Mouse (Mus musculus) bone marrow macrophage, adult 2 months (primary cell): ENCODE data around the gene Pafah1b1. TPM values are rescaled to one million over a fixed set of nuclear protein-coding genes. Genes with fewer than 3 reads are reported as not detected.

ENCODE experiments used
- H3K27ac ChIP-seq: 2 replicates; pipeline ENCODE4 v1.5.1; 2012; ENCODE audit warnings: low read depth, low read length; ENCODE audit not compliant: insufficient read depth
- H3K4me1 ChIP-seq: 2 replicates; pipeline ENCODE4 v1.6.1; 2012; ENCODE audit warnings: low read length; ENCODE audit not compliant: control insufficient read depth, insufficient read depth
- H3K4me3 ChIP-seq: 2 replicates; pipeline ENCODE4 v1.5.1; 2012; ENCODE audit warnings: mild to moderate bottlenecking, low read length, moderate library complexity; ENCODE audit not compliant: insufficient read depth
- CTCF ChIP-seq: IDR thresholded peaks from 2 replicates; pipeline ENCODE4 v1.5.1; 2012; ENCODE audit warnings: low read depth, mild to moderate bottlenecking, low read length, moderate library complexity
- POLR2A ChIP-seq: IDR thresholded peaks from 2 replicates; pipeline ENCODE4 v1.6.1; 2012; ENCODE audit warnings: mild to moderate bottlenecking, low read depth, low read length, borderline replicate concordance
- polyA plus RNA-seq: library from polyadenylated mRNA; stranded (reverse); fragments of >200 nt; gene quantifications from 2 replicates; pipeline ENCODE4 v1.2.4, GENCODE M21; 2012; ENCODE audit not compliant: missing spikeins, insufficient read depth, insufficient read length

Gene Pafah1b1
- polyA plus RNA-seq, 1 experiment = 67.9 TPM

DNA sequence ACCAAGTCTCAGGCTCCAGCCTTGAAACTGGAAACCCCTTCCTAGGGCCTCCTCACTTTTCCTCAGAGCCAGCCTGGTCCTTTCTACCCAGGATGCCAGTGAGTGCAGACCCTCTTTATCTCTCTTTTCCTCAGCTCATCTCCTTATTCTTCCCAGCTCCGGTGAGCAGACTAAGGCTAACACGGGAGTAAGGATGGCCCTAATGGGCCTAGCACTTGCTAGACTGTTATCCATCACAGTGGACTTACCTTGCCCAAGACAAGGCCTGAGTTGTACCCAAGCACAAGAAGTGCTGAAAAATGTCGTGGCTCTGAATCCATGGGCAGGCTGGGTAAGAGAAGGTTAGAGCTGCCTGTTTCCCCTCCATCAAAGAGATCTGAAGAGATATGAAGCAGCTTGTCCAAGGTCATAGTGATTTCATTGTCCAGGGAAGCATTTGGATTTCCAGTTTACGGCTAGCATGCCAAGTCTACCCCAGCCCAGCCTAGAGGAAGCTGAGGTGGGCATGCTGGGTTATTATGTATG is 73.8 kb downstream of the Pafah1b1 start:
- TF ChIP-seq CTCF (peak; percentile 32; the same call in 1 of the 2 replicates), POLR2A (no peak)
- Histone ChIP-seq H3K4me3 (peak overlapping the region; percentile 94), H3K27ac (no peak overlapping the region), H3K4me1 (peaks cover 57% of the 10 kb centered on the region)

DNA sequence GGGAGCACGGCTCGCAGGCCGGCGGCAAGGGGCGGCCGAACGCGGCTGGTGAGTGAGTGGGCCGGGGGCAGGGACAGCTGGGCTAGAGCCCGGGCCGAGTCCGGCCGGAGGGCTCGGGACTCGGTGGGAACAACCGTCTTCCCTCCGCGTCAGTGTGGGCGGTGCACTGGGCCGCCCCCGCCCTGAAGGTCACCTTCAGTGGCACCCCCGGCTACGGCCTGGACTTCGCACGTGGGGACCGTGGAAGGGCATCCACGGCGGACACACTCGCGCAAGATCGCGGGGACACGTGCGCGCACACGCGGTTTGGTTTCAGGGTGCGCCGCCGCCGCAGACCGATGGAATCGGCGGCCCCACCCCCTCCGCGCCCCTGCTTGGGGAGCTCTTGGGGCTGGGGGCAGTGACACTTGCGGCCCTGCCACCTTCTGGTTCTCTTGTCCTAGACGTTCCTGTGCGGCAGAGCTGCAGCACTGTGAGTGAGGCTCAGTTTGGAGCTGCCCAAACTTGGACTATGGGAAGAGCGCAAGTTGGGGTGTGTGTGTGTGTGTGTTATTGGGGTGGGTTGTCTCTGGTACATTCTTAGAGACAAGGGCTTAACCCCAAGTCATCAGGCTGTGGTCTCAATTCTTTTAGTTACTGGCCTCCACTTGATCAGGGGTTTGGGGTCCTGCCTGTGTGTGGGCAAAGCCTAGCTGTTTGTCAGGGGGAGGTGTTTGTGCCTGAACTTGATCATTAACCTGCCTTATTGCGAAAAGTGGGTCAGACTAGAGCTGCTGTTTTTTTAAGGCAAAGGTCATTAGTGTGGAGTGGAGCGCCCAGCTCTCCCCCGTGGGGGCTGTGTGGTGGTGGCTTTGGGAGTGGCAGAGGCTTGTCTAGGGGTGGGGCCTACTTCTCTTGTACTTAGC is 74.6 kb downstream of the Pafah1b1 start:
- Histone ChIP-seq H3K27ac (peak overlapping the region; percentile 63), H3K4me1 (peaks cover 50% of the 10 kb centered on the region)

DNA sequence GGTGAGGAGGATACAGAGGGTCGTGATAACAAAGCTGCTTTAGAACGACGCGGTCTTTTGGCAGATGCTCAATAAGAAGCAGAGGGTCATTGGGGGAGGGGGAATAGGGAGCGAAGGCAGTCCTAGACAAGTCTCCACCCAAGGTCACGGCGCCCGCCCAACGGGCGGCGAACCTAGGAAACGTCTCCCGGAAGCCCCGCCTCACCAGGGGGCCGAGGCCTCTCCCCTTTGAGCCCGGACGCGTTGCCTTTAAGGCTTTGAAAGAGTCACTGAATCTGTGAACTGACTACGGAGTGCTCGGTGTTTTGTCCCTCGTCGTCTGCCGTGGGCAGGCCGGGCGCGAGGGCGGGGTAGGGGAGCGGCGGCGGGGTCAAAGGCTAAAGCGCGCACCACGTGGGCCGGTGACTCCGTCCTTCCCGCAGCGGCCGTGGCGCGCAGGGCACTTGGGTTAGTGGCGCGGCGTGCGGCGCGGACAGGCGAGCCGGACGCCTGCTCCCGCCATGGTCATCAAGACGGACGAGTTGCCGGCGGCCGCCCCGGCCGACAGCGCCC is 75.3 kb downstream of the Pafah1b1 start, which contains the start of gene Cluh:
Gene Cluh (plus strand): TSS at position 401 of the 552 bp plus-strand sequence.
- TF ChIP-seq CTCF (no peak), POLR2A (no peak)
- Histone ChIP-seq H3K4me3 (peak within 1 kb of the TSS; percentile 94), H3K4me1 (peaks cover 46% of the 10 kb centered on the region), H3K27ac (peak within 1 kb of the TSS; percentile 94)

More for the DNA sequence above, 74.6 kb downstream of the Pafah1b1 start:
- peak overlapping the region; percentile 94 for H3K4me3 ChIP-seq
- TF ChIP-seq CTCF (no peak), POLR2A (no peak)

DNA sequence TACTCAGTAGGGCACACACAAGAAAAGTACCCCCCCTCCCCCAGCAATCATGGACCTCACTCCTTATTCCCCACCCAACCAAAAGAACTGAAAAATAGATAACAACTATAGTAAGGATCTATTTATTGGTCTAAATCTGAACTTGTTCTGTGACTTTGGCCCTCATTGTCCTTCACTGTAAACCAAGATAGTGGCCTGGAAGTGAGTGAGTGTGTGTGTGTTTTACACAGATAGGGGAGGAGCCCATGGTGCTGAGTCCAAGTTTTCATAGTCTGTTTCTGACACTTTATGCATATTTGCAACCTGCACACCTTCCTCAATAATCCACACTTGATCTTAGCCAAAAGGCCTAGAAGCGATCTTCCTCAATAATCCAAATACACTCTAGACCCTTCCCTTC is 75.8 kb downstream of the Pafah1b1 start:
- Histone ChIP-seq H3K4me1 (peaks cover 49% of the 10 kb centered on the region), H3K27ac (peak overlapping the region; percentile 94), H3K4me3 (peak overlapping the region; percentile 55)
- no peak for TF ChIP-seq CTCF
- TF ChIP-seq POLR2A = no peak

DNA sequence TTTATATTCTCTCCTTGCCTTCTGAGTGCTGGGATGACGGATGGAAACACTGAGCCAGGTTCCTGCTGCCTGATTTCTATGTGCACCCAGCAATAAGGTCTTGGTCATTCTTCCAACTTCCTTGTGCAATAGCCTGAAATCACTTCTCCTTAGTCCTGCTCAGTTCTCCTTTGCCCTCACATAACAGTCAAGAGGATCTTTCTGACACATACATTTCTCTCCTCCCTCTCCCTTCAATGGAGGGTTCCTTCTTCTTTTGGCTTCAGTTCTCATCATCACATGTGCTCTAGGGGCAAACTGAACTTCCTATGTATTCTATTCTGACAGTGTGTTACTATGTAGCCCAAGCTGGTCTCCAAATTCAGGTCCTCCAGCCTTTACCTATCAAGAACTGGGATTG is 76.5 kb downstream of the Pafah1b1 start:
- TF ChIP-seq CTCF (no peak), POLR2A (no peak)
- peaks cover 46% of the 10 kb centered on the region for H3K4me1 ChIP-seq
- H3K27ac ChIP-seq = peak overlapping the region; percentile 94
- no peak overlapping the region for H3K4me3 ChIP-seq

DNA sequence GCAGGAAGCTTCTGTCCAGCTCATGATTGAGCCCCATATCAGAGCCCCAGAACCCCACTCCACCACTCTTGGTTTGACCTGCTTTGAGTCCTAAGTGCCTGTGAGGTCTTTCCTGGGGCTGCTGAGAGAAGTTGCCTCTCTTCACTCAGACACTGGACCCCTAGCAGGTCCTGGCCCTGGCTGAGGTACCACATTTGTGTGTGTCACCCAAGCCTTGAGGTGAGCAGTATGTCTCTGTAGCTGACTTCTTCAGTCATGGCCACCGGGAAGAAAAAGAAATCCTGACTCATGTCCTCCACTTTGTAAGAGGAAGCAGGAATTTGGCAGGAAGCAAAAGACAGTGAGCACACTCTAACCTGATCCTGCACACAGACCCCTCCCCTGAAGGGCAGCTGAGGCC is 84.8 kb downstream of the Pafah1b1 start:
- Histone ChIP-seq H3K4me1 (peaks cover 24% of the 10 kb centered on the region), H3K4me3 (no peak overlapping the region), H3K27ac (no peak overlapping the region)
- TF ChIP-seq POLR2A (no peak), CTCF (no peak)

DNA sequence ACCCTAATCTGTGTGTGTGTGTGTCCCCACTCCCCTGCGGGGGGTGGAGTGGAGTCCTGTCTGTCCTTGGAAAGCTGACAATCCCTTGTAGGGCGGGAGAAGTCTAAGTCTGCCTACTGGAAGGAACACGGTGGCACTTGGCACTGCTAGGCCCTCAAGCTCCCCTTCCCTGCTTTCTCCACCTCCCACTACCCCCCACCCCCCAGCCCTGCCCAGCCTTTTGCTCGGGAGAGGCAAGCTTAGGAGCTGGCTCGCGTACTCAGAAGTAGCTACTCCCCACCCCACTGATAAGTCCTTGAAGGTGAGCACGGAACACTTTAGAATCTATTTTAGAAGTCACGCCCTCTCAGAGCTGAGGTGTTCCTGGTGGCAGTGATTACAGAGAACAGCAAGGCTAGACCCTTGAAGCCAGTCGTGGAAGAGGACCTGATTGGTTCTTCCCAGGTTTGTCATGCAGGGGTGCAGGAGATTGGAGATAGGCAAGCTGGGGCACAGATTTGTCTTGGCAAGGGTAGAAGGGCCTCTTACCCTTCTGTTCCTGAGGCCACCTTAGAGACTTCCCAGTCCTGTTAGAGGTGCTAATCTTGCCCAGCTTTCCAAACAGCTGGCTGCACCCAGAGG is 85.6 kb downstream of the Pafah1b1 start:
- no peak for TF ChIP-seq CTCF
- no peak; the same call in 1 of the 2 replicates for TF ChIP-seq POLR2A
- Histone ChIP-seq H3K4me1 (peaks cover 22% of the 10 kb centered on the region), H3K4me3 (peak overlapping the region; percentile 90), H3K27ac (peak overlapping the region; percentile 29)

DNA sequence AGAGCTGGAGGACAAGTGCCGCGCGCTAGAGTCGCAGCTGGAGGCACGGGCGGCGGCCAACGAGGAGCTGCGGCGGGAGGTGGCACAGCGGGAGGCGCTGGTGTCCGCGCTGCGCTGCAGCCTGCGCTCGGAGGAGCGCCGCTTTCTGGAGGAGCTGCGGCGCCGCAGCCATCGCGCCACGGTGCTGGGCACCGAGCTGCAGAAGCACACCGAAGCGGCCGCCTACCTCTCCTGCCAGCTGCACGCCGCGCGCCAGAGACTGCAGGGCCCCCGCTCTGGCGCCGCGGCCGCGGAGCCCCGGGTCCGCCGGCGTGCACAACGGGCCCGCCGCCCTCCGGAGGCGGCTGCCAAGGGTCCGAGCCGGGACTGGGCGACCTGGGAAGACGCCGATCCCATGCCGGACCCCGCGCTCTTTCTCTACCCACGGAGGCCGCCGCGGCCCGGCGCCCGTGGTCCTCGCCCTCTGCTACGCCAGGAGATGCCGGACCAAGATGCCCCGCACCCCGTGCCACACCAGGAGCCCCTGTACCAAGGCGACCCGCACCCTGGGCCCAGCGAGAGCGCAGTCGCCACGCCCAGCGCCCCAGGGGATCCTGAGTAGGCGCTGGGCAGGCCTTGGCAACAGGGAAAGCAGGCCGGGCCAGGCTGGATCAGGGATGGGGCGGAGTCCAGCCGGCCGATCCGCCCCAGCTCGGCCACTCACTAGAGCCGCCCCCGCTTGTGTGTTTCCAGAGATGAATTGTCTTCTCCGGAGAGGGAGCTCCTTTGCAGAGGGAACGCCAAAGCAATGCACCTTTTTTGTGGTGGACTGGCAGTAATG is 86.3 kb downstream of the Pafah1b1 start:
- TF ChIP-seq POLR2A (no peak), CTCF (no peak)
- Histone ChIP-seq H3K4me3 (peak overlapping the region; percentile 90), H3K4me1 (peaks cover 20% of the 10 kb centered on the region), H3K27ac (peak overlapping the region; percentile 47)

DNA sequence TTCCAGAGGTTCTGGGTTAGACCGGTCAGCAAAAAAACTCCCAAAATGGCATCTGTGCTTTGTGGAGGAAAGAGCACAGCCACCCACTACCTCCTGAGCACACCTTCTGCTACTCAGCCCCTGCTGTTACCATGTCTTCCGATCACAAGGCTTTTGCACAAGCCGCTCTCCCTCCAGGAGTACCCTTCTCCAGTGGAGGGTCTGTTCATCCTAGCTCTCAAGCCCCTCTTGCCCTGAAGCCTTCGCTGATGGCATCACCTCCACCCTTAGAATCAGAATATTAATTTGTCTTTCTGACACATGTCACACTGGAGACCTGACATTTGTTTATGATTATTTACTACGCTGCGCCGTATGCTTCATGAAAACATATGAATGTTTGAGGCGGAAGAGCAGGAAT is 87.0 kb downstream of the Pafah1b1 start:
- peak overlapping the region; percentile 90 for H3K4me3 ChIP-seq
- H3K4me1 ChIP-seq = peaks cover 20% of the 10 kb centered on the region
- TF ChIP-seq POLR2A = no peak
- no peak for TF ChIP-seq CTCF
- peak overlapping the region; percentile 47; the same call in 1 of the 2 replicates for H3K27ac ChIP-seq
